Comparison of ENCODE assay signal across 8 mouse cellular contexts in genomic region chr9:37530888-37531705, GRCm38 (mm10). TPM values are rescaled to one million over a fixed set of nuclear protein-coding genes. Genes with fewer than 3 reads are reported as not detected.
DNase-seq lines count a peak whose midpoint lies in the region; TF ChIP-seq lines count a peak whose summit lies in the region.

No protein-coding gene starts in this region.

- intact Hi-C loops in left cerebral cortex, adult 2 months (cut with DNase I), result no loop called here
- intact Hi-C loops in heart, postnatal 14 days (cut with DNase I), result loop anchor here (2.0 kb wide), 2 partner anchors 14 to 42 kb away; partner anchors contain the start of gene Msantd2
- intact Hi-C loops in left cerebral cortex, postnatal 25 days (cut with DNase I), result no loop called here

- DNase-seq in left cerebral cortex, adult 2 months (ENCODE audit: extremely low spot score in 1 of 2, low spot score in 2 of 2), result no peak
- DNase-seq in left cerebral cortex, adult 18-20 months (ENCODE audit: low spot score in 2 of 2), result no peak
- peak; percentile 81 for DNase-seq in embryo, embryonic 11 days
- DNase-seq in heart, postnatal 14 days, result peak; percentile 61 to 73
- DNase-seq in kidney, postnatal 4 days, result peak; percentile 87 to 93
- DNase-seq in testis, postnatal 10 days (ENCODE audit: low spot score), result peak; percentile 69
- DNase-seq in left cerebral cortex, postnatal 25 days (ENCODE audit: low spot score in 2 of 2), result no peak

- peak overlapping the region; percentile 84 for H3K27ac ChIP-seq in left cerebral cortex, adult 2 months

- H3K36me3 ChIP-seq in megakaryocyte, embryonic 14.5 days (replicated peaks; ENCODE audit: low read length), result peaks cover 55% of the 10 kb centered on the region

- peak overlapping the region; percentile 42 for H3K4me3 ChIP-seq in left cerebral cortex, adult 2 months
- peak overlapping the region; percentile 91 for H3K4me3 ChIP-seq in megakaryocyte, embryonic 14.5 days (replicated peaks)

- TF ChIP-seq CTCF in left cerebral cortex, adult 2 months (IDR thresholded peaks at IDR 0.05), result peak; percentile 51

- peaks cover 90% of the 10 kb centered on the region for H3K4me1 ChIP-seq in megakaryocyte, embryonic 14.5 days

- peaks cover 3% of the 10 kb centered on the region for H3K27me3 ChIP-seq in megakaryocyte, embryonic 14.5 days (replicated peaks)

- no peaks in the 10 kb centered on the region for H3K9me3 ChIP-seq in megakaryocyte, embryonic 14.5 days

RNA-seq across cellular contexts. Expression of gene Esam, which starts 3.2 kb away (rescaled TPM):
- 10 to 100 TPM; 19.6 to 22.5 TPM for total RNA-seq in left cerebral cortex, adult 2 months (2021)
- 10 to 100 TPM; 19.7 to 21.4 TPM for total RNA-seq in left cerebral cortex, adult 18-20 months (2021)
- 100 to 1,000 TPM; 112 to 121 TPM for total RNA-seq in heart, postnatal 14 days (2021)
- polyA plus RNA-seq in megakaryocyte, embryonic 14.5 days (2012; ENCODE audit: insufficient read depth, low replicate concordance), result 10.7 and 14.5 TPM in 2 replicates
- total RNA-seq in left cerebral cortex, postnatal 25 days (2021), result 10 to 100 TPM; 20.2 to 21.6 TPM

RNA-seq across cellular contexts. Expression of gene Vsig2, which starts 8.0 kb away (rescaled TPM):
- 1 to 10 TPM; 4.1 to 4.5 TPM for total RNA-seq in left cerebral cortex, adult 2 months (2021)
- total RNA-seq in left cerebral cortex, adult 18-20 months (2021), result 1 to 10 TPM; 3.9 to 5.0 TPM
- total RNA-seq in heart, postnatal 14 days (2021), result 10 to 100 TPM in 1 of 2 experiments, 1 to 10 TPM in 1; 7.9 to 11.3 TPM
- not detected in 2 replicates for polyA plus RNA-seq in megakaryocyte, embryonic 14.5 days (2012; ENCODE audit: insufficient read depth, low replicate concordance)
- total RNA-seq in left cerebral cortex, postnatal 25 days (2021), result 1 to 10 TPM; 3.5 to 4.4 TPM

RNA-seq across cellular contexts. Expression of gene Nrgn, which starts 21.6 kb away (rescaled TPM):
- 1,000 to 10,000 TPM; 1,927 to 1,950 TPM for total RNA-seq in left cerebral cortex, adult 2 months (2021)
- 1,000 to 10,000 TPM; 1,653 to 1,729 TPM for total RNA-seq in left cerebral cortex, adult 18-20 months (2021)
- total RNA-seq in heart, postnatal 14 days (2021), result 1 to 10 TPM; 2.4 to 3.9 TPM
- polyA plus RNA-seq in megakaryocyte, embryonic 14.5 days (2012; ENCODE audit: insufficient read depth, low replicate concordance), result 5,423 and 8,339 TPM in 2 replicates
- total RNA-seq in left cerebral cortex, postnatal 25 days (2021), result 1,000 to 10,000 TPM; 2,274 to 2,374 TPM

RNA-seq across cellular contexts. Expression of gene Siae, which starts 24.4 kb away (rescaled TPM):
- 10 to 100 TPM; 17.1 to 18.8 TPM for total RNA-seq in left cerebral cortex, adult 2 months (2021)
- 10 to 100 TPM; 15.2 to 18.6 TPM for total RNA-seq in left cerebral cortex, adult 18-20 months (2021)
- 1 to 10 TPM; 7.8 to 9.1 TPM for total RNA-seq in heart, postnatal 14 days (2021)
- polyA plus RNA-seq in megakaryocyte, embryonic 14.5 days (2012; ENCODE audit: insufficient read depth, low replicate concordance), result 0.40 TPM in 1 of 2 replicates, not detected in the other
- 10 to 100 TPM; 20.3 to 24.2 TPM for total RNA-seq in left cerebral cortex, postnatal 25 days (2021)

RNA-seq across cellular contexts. Expression of gene Msantd2, which starts 42.0 kb away (rescaled TPM):
- 10 to 100 TPM; 21.4 to 26.7 TPM for total RNA-seq in left cerebral cortex, adult 2 months (2021)
- 10 to 100 TPM; 14.0 to 23.0 TPM for total RNA-seq in left cerebral cortex, adult 18-20 months (2021)
- total RNA-seq in heart, postnatal 14 days (2021), result 10 to 100 TPM; 10.5 to 11.3 TPM
- 1.5 and 3.5 TPM in 2 replicates for polyA plus RNA-seq in megakaryocyte, embryonic 14.5 days (2012; ENCODE audit: insufficient read depth, low replicate concordance)
- total RNA-seq in left cerebral cortex, postnatal 25 days (2021), result 10 to 100 TPM; 20.9 to 23.0 TPM

Comparison
In these comparisons a context has a peak if more than half of its experiments do, and no peak if none do; other contexts are left out.
1. DNase-seq: peak in embryo, embryonic 11 days (single experiment), heart, postnatal 14 days (2 of 2), kidney, postnatal 4 days (2 of 2) and testis, postnatal 10 days (single experiment); none in left cerebral cortex, adult 2 months (0 of 2), left cerebral cortex, adult 18-20 months (0 of 2) and left cerebral cortex, postnatal 25 days (0 of 2).
2. RNA of gene Esam, which starts 3.2 kb away (total RNA-seq): 112 to 121 TPM in heart, postnatal 14 days; 19.6 to 22.5 TPM in left cerebral cortex, adult 2 months, 20.2 to 21.6 TPM in left cerebral cortex, postnatal 25 days and 19.7 to 21.4 TPM in left cerebral cortex, adult 18-20 months; every median in the first group is over 4 times any median in the second.
3. RNA of gene Nrgn, which starts 21.6 kb away (total RNA-seq): 2,274 to 2,374 TPM in left cerebral cortex, postnatal 25 days, 1,927 to 1,950 TPM in left cerebral cortex, adult 2 months and 1,653 to 1,729 TPM in left cerebral cortex, adult 18-20 months; 2.4 to 3.9 TPM in heart, postnatal 14 days; every median in the first group is over 100 times any median in the second.